Mouse (Mus musculus): ENCODE data around the gene Inpp5e. TPM values are rescaled to one million over a fixed set of nuclear protein-coding genes. Genes with fewer than 3 reads are reported as not detected.
A peak's percentile ranks its signal among the peaks of the same experiment; 100 is the strongest.

Gene Inpp5e
- polyA plus RNA-seq, 1 experiment from 2014 or later, result 15.9 TPM

- H3K4me1 ChIP-seq (ENCODE audit: control insufficient read depth, insufficient read depth, low read length), result peaks cover 20% of the 10 kb centered on the region
- 2% methylated on average over 36 of the region's 36 CpGs for WGBS
Observed at GRCm38 (mm10) chr2:26352291-26352910, 56.6 kb downstream of the Inpp5e start.

GRCm38 (mm10) chr2:26351358-26352290 is 57.4 kb downstream of the Inpp5e start, which contains the start of gene Dnlz:
Gene Dnlz, minus strand, starts transcription at chr2:26352110.
- H3K27me3 ChIP-seq (ENCODE audit: control insufficient read depth, insufficient read depth, low read length), result no peaks in the 10 kb centered on the region
- peak within 1 kb of the TSS; percentile 82 for H3K4me3 ChIP-seq (replicated peaks; ENCODE audit: low read length)
- WGBS, result 1% methylated on average over 62 of the region's 62 CpGs
- H3K36me3 ChIP-seq (ENCODE audit: control insufficient read depth, insufficient read depth, low read length), result peaks cover 11% of the 10 kb centered on the region; the same call in 1 of the 2 replicates
- H3K27ac ChIP-seq (ENCODE audit: low read length), result peak within 1 kb of the TSS; percentile 90
- ATAC-seq (ENCODE audit: insufficient read depth, low FRiP score), result peak; percentile 81
- H3K9me3 ChIP-seq (replicated peaks; ENCODE audit: control insufficient read depth, low read length), result no peaks in the 10 kb centered on the region
- peaks cover 20% of the 10 kb centered on the region for H3K4me1 ChIP-seq (ENCODE audit: control insufficient read depth, insufficient read depth, low read length)
- peak within 1 kb of the TSS; percentile 98 for H3K4me2 ChIP-seq (ENCODE audit: low read depth, low read length)
- H3K9ac ChIP-seq (ENCODE audit: low read length), result peak within 1 kb of the TSS; percentile 93

More at GRCm38 (mm10) chr2:26352291-26352910, 56.6 kb downstream of the Inpp5e start:
- H3K27ac ChIP-seq (ENCODE audit: low read length), result no peak overlapping the region; the same call in 1 of the 2 replicates
- peaks cover 7% of the 10 kb centered on the region; the same call in 1 of the 2 replicates for H3K36me3 ChIP-seq (ENCODE audit: control insufficient read depth, insufficient read depth, low read length)
- no peaks in the 10 kb centered on the region for H3K27me3 ChIP-seq (ENCODE audit: control insufficient read depth, insufficient read depth, low read length)
- peak overlapping the region; percentile 93 for H3K9ac ChIP-seq (ENCODE audit: low read length)
- H3K4me3 ChIP-seq (replicated peaks; ENCODE audit: low read length), result peak overlapping the region; percentile 82
- peak overlapping the region; percentile 98 for H3K4me2 ChIP-seq (ENCODE audit: low read depth, low read length)
- H3K9me3 ChIP-seq (replicated peaks; ENCODE audit: control insufficient read depth, low read length), result no peaks in the 10 kb centered on the region
- ATAC-seq (ENCODE audit: insufficient read depth, low FRiP score), result peak; percentile 16; the same call in 1 of the 2 replicates

DNA sequence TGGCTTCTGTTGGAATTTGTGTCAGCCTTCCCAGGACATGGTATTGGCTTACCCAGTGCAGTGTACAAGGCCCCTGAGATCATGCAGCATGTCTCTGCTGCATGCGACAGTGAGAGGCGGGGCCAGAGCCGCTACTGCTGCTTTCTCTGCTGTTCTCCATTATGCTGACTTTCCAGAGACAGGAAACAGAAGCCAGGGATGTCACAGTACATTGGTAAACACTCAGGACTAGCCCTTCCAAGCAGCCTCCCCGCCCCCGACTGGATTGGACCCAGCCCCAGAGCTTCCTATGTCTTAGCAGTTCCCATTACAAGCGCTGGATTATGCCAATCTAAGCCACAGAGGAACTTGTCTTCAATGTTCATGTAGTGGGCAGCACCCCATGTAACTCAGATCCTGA is 60.8 kb downstream of the Inpp5e start:
- Histone ChIP-seq H3K4me2 (ENCODE audit: low read depth, low read length) (no peak overlapping the region), H3K9ac (ENCODE audit: low read length) (0 out of 2 replicates have a peak overlapping the region, but pooled peaks have one; percentile 31), H3K27me3 (ENCODE audit: control insufficient read depth, insufficient read depth, low read length) (no peaks in the 10 kb centered on the region), H3K36me3 (ENCODE audit: control insufficient read depth, insufficient read depth, low read length) (peaks cover 15% of the 10 kb centered on the region; the same call in 1 of the 2 replicates), H3K9me3 (replicated peaks; ENCODE audit: control insufficient read depth, low read length) (no peaks in the 10 kb centered on the region), H3K27ac (ENCODE audit: low read length) (peak overlapping the region; percentile 48), H3K4me3 (replicated peaks; ENCODE audit: low read length) (no peak overlapping the region), H3K4me1 (ENCODE audit: control insufficient read depth, insufficient read depth, low read length) (peaks cover 22% of the 10 kb centered on the region)
- 0 out of 2 replicates have a peak, but pooled peaks have one; percentile 11 for ATAC-seq (ENCODE audit: insufficient read depth, low FRiP score)
- 40% methylated on average over 6 of the region's 6 CpGs for WGBS

Other genes with a start within 250 kb of the Inpp5e start
- gene Lhx3, start 200.9 kb downstream of the Inpp5e start, polyA plus RNA-seq (2015; fragmentation: Nextera tagmentation; extraction: Ambion mirVana), result not detected in 2 replicates
- gene Qsox2, start 171.7 kb downstream of the Inpp5e start, polyA plus RNA-seq (2015; fragmentation: Nextera tagmentation; extraction: Ambion mirVana), result 23.2 and 24.1 TPM in 2 replicates
- 0.58 and 0.82 TPM in 2 replicates for gene Ccdc187, start 114.6 kb downstream of the Inpp5e start, polyA plus RNA-seq (2015; fragmentation: Nextera tagmentation; extraction: Ambion mirVana)
- 28.8 and 33.0 TPM in 2 replicates for gene Gpsm1, start 93.7 kb downstream of the Inpp5e start, polyA plus RNA-seq (2015; fragmentation: Nextera tagmentation; extraction: Ambion mirVana)
- 20.5 and 23.8 TPM in 2 replicates for gene Dnlz, start 57.1 kb downstream of the Inpp5e start, polyA plus RNA-seq (2015; fragmentation: Nextera tagmentation; extraction: Ambion mirVana)
- gene Card9, start 48.3 kb downstream of the Inpp5e start, polyA plus RNA-seq (2015; fragmentation: Nextera tagmentation; extraction: Ambion mirVana), result 1.1 and 1.5 TPM in 2 replicates
- 25.8 and 26.1 TPM in 2 replicates for gene Snapc4, start 28.6 kb downstream of the Inpp5e start, polyA plus RNA-seq (2015; fragmentation: Nextera tagmentation; extraction: Ambion mirVana)
- 98.7 and 105 TPM in 2 replicates for gene Entr1, start 19.9 kb downstream of the Inpp5e start, polyA plus RNA-seq (2015; fragmentation: Nextera tagmentation; extraction: Ambion mirVana)
- gene Pmpca, start 19.9 kb downstream of the Inpp5e start, polyA plus RNA-seq (2015; fragmentation: Nextera tagmentation; extraction: Ambion mirVana), result 97.0 and 104 TPM in 2 replicates
- gene Sec16a, start 36.0 kb upstream of the Inpp5e start, polyA plus RNA-seq (2015; fragmentation: Nextera tagmentation; extraction: Ambion mirVana), result 28.2 and 31.5 TPM in 2 replicates
- gene Notch1, start 107.5 kb upstream of the Inpp5e start, polyA plus RNA-seq (2015; fragmentation: Nextera tagmentation; extraction: Ambion mirVana), result 14.1 and 15.4 TPM in 2 replicates
- gene Egfl7, start 170.8 kb upstream of the Inpp5e start, polyA plus RNA-seq (2015; fragmentation: Nextera tagmentation; extraction: Ambion mirVana), result 116 and 120 TPM in 2 replicates
- gene Gm20532, start 177.4 kb upstream of the Inpp5e start, polyA plus RNA-seq (2015; fragmentation: Nextera tagmentation; extraction: Ambion mirVana), result not detected in 2 replicates
- 66.8 and 72.1 TPM in 2 replicates for gene Agpat2, start 195.2 kb upstream of the Inpp5e start, polyA plus RNA-seq (2015; fragmentation: Nextera tagmentation; extraction: Ambion mirVana)
- 23.2 and 27.3 TPM in 2 replicates for gene Fam69b, start 219.3 kb upstream of the Inpp5e start, polyA plus RNA-seq (2015; fragmentation: Nextera tagmentation; extraction: Ambion mirVana)